In genomic region chr5:105698694-105699093, GRCm38 (mm10) we compare ENCODE assay signal across 8 mouse cellular contexts. TPM values are rescaled to one million over a fixed set of nuclear protein-coding genes. Genes with fewer than 3 reads are reported as not detected.
A peak's percentile ranks its signal among the peaks of the same experiment; 100 is the strongest.
DNase-seq lines count a peak whose midpoint lies in the region; ATAC-seq lines count a peak whose summit lies in the region.

No protein-coding gene starts in this region.

- peak overlapping the region; percentile 84 for H3K4me2 ChIP-seq in forebrain, embryonic 14.5 days (ENCODE audit: low read length)

- WGBS in forebrain, embryonic 14.5 days, result 18% methylated on average over 7 of the region's 7 CpGs
- 18% methylated on average over 7 of the region's 7 CpGs for WGBS in midbrain, embryonic 10.5 days

- DNase-seq in embryo, embryonic 10 days (ENCODE audit: low spot score), result peak; percentile 32
- DNase-seq in embryo, embryonic 11 days, result no peak
- peak; percentile 74 for DNase-seq in adrenal gland, adult 2 months
- no peak for DNase-seq in forebrain, embryonic 14.5 days (ENCODE audit: low spot score)
- peak; percentile 50 to 53 for DNase-seq in kidney, adult 8-10 months
- DNase-seq in midbrain, embryonic 10.5 days (ENCODE audit: low spot score), result peak; percentile 26
- DNase-seq in spleen, postnatal 14 days (ENCODE audit: low spot score in 2 of 2), result no peak
- no peak for DNase-seq in thymus, postnatal 36 days

- no peaks in the 10 kb centered on the region for H3K27me3 ChIP-seq in forebrain, embryonic 14.5 days (replicated peaks; ENCODE audit: control insufficient read depth, insufficient read depth, low read length)
- H3K27me3 ChIP-seq in midbrain, embryonic 10.5 days (ENCODE audit: low read depth, poor library complexity, severe bottlenecking), result peaks cover 20% of the 10 kb centered on the region

- H3K4me1 ChIP-seq in forebrain, embryonic 14.5 days (ENCODE audit: control insufficient read depth, insufficient read depth, low read length), result peaks cover 15% of the 10 kb centered on the region
- H3K4me1 ChIP-seq in midbrain, embryonic 10.5 days, result peaks cover 39% of the 10 kb centered on the region

- no peak overlapping the region for H3K4me3 ChIP-seq in forebrain, embryonic 14.5 days (ENCODE audit: low read depth, low read length)
- H3K4me3 ChIP-seq in midbrain, embryonic 10.5 days, result peak overlapping the region; percentile 90; the same call in 1 of the 2 replicates

- no peaks in the 10 kb centered on the region for H3K36me3 ChIP-seq in forebrain, embryonic 14.5 days (ENCODE audit: control insufficient read depth, insufficient read depth, low read length)
- H3K36me3 ChIP-seq in midbrain, embryonic 10.5 days, result peaks cover 12% of the 10 kb centered on the region; the same call in 1 of the 2 replicates

- ATAC-seq in forebrain, embryonic 14.5 days, result no peak

- H3K9ac ChIP-seq in forebrain, embryonic 14.5 days (ENCODE audit: low read length), result no peak overlapping the region

- no peak overlapping the region for H3K27ac ChIP-seq in forebrain, embryonic 14.5 days (ENCODE audit: low read depth, low read length)
- no peak overlapping the region for H3K27ac ChIP-seq in midbrain, embryonic 10.5 days (replicated peaks)

- no peaks in the 10 kb centered on the region for H3K9me3 ChIP-seq in forebrain, embryonic 14.5 days (replicated peaks; ENCODE audit: control insufficient read depth, low read length)
- no peaks in the 10 kb centered on the region for H3K9me3 ChIP-seq in midbrain, embryonic 10.5 days (replicated peaks)

RNA-seq across cellular contexts. Expression of gene Lrrc8d, which starts 1.1 kb away (rescaled TPM):
- 100 to 1,000 TPM; 105 to 127 TPM for total RNA-seq in adrenal gland, adult 2 months (2021)
- polyA plus RNA-seq in adrenal gland, adult 2 months (2012; rRNA removed), result 20.4 and 31.8 TPM in 2 replicates
- 23.3 and 31.7 TPM in 2 replicates for polyA plus RNA-seq in forebrain, embryonic 14.5 days (2014; fragmentation: Nextera tagmentation; extraction: Ambion mirVana)
- 20.7 and 24.1 TPM in 2 replicates for polyA plus RNA-seq in midbrain, embryonic 10.5 days (2016; fragmentation: Nextera tagmentation; extraction: Ambion mirVana)

Comparison
In these comparisons a context has a peak if more than half of its experiments do, and no peak if none do; other contexts are left out.
1. DNase-seq: peak in embryo, embryonic 10 days (single experiment), adrenal gland, adult 2 months (single experiment), kidney, adult 8-10 months (2 of 2) and midbrain, embryonic 10.5 days (single experiment); none in embryo, embryonic 11 days (single experiment), forebrain, embryonic 14.5 days (single experiment), spleen, postnatal 14 days (0 of 2) and thymus, postnatal 36 days (0 of 2).